Mouse (Mus musculus): Measurements from ENCODE around the gene Esrra. TPM values are rescaled to one million over a fixed set of nuclear protein-coding genes. Genes with fewer than 3 reads are reported as not detected.

The Esrra gene
- polyA plus RNA-seq, 1 experiment from 2014 or later: 16.1 TPM

DNA sequence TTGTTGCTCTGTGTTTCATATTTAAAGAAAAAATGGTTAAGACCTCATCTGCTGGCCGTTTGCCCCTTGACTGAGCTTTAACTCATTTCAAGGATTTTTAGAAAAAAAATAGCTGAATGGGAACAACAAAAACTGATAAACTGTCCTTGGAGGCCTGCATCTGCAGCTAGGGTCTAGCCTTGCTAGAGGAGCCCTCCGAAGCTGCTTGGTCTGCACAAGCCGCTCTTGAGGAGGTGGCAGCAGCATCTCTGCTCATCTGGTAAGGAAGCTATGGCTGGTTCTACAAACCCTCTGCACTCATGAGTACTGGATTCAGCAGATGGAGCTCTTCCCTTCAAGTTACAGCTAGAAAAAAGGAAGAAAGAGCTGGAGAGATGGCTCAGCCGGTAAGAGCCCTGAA, 43.6 kb downstream of the Esrra start:
- Histone ChIP-seq H3K4me3 (replicated peaks) (no peak overlapping the region), H3K36me3 (no peaks in the 10 kb centered on the region)
- WGBS: 84% methylated on average over 4 of the region's 4 CpGs

DNA sequence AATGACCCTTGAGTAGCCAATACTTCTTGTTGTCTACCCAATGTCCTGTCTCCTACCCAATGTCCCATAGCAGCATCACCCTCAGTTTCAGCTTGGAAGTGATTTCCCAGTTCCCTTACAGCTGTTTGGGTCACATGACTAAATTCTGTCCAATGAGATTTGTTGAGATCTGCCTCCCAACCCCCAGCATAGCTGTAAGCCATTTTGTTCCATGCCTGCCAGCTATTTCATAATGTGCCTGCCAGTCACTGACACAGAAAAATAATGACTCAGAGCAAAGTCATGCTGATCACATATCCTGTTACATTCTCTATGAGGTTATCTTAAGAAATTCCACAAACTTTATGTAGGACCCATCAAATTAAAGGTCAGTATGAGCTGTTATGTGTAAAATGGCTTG, 44.8 kb downstream of the Esrra start:
- Histone ChIP-seq H3K27me3 (no peaks in the 10 kb centered on the region), H3K4me2 (replicated peaks) (no peak overlapping the region), H3K9me3 (replicated peaks) (no peaks in the 10 kb centered on the region), H3K27ac (replicated peaks) (no peak overlapping the region), H3K4me3 (replicated peaks) (no peak overlapping the region), H3K36me3 (no peaks in the 10 kb centered on the region), H3K9ac (no peak overlapping the region), H3K4me1 (no peaks in the 10 kb centered on the region)
- no peak for ATAC-seq (ENCODE audit: insufficient number of reproducible peaks, low FRiP score, low TSS enrichment, low read depth)

More for the DNA sequence above, 43.6 kb downstream of the Esrra start:
- no peak for ATAC-seq (ENCODE audit: insufficient number of reproducible peaks, low FRiP score, low TSS enrichment, low read depth)
- H3K27ac ChIP-seq (replicated peaks): no peak overlapping the region
- no peaks in the 10 kb centered on the region for H3K27me3 ChIP-seq
- no peaks in the 10 kb centered on the region for H3K9me3 ChIP-seq (replicated peaks)
- no peak overlapping the region for H3K9ac ChIP-seq
- H3K4me2 ChIP-seq (replicated peaks): no peak overlapping the region
- no peaks in the 10 kb centered on the region for H3K4me1 ChIP-seq

DNA sequence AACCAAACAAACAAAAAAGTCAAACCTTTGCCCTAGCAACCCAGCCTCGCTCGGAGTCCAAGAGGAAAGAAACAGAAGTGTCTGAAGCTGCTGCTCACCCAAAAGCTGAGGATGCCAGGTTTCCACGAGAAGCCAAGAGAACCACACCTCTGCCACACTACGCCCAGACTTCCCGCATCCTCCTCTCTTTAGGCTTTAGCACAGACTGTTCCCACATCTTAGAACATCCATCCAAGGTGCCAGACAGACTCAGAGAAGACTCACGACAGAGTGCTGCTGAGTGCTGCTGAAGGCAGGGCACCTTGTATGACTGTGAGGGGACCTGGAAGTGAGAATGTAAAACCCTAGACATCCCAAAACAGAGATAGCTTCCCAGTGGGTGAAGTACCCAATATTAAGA, 45.8 kb downstream of the Esrra start:
- 89% methylated on average over 6 of the region's 6 CpGs for WGBS
- Histone ChIP-seq H3K9ac (no peak overlapping the region), H3K4me3 (replicated peaks) (no peak overlapping the region), H3K27me3 (no peaks in the 10 kb centered on the region), H3K9me3 (replicated peaks) (no peaks in the 10 kb centered on the region), H3K4me1 (no peaks in the 10 kb centered on the region), H3K27ac (replicated peaks) (no peak overlapping the region), H3K4me2 (replicated peaks) (no peak overlapping the region), H3K36me3 (no peaks in the 10 kb centered on the region)
- no peak for ATAC-seq (ENCODE audit: insufficient number of reproducible peaks, low FRiP score, low TSS enrichment, low read depth)

GRCm38 (mm10) chr19:6874257-6874656, 47.4 kb downstream of the Esrra start:
- H3K27ac ChIP-seq (replicated peaks): no peak overlapping the region
- H3K4me1 ChIP-seq: 0 out of 2 replicates have a peak, but pooled peaks cover 2% of the 10 kb centered on the region
- no peak for ATAC-seq (ENCODE audit: insufficient number of reproducible peaks, low FRiP score, low TSS enrichment, low read depth)
- H3K27me3 ChIP-seq: no peaks in the 10 kb centered on the region
- no peaks in the 10 kb centered on the region for H3K9me3 ChIP-seq (replicated peaks)
- no peak overlapping the region for H3K9ac ChIP-seq
- no peak overlapping the region for H3K4me2 ChIP-seq (replicated peaks)
- H3K4me3 ChIP-seq (replicated peaks): no peak overlapping the region
- 75% methylated on average over 1 of the region's 1 CpGs for WGBS
- H3K36me3 ChIP-seq: no peaks in the 10 kb centered on the region

DNA sequence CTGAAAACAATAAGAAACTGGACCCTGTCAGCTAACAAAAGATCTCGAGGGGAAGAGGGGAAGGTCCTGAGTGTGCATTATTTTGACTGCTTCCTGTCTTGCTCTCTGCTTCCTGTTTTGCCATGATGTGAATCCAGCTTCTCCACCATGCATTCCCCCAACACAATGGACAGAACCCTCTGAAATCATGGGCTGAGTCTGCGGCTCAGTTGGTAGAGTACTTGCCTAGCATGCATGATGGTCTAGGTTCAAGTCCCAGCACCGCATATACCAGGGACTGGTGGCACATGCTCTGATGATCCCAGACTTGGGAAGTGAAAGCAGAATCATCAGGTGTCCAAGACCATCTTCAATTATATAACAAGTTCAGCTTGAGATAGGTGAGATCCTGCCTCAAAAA, 48.9 kb downstream of the Esrra start:
- WGBS: 73% methylated on average over 3 of the region's 3 CpGs
- H3K4me2 ChIP-seq (replicated peaks): no peak overlapping the region

DNA sequence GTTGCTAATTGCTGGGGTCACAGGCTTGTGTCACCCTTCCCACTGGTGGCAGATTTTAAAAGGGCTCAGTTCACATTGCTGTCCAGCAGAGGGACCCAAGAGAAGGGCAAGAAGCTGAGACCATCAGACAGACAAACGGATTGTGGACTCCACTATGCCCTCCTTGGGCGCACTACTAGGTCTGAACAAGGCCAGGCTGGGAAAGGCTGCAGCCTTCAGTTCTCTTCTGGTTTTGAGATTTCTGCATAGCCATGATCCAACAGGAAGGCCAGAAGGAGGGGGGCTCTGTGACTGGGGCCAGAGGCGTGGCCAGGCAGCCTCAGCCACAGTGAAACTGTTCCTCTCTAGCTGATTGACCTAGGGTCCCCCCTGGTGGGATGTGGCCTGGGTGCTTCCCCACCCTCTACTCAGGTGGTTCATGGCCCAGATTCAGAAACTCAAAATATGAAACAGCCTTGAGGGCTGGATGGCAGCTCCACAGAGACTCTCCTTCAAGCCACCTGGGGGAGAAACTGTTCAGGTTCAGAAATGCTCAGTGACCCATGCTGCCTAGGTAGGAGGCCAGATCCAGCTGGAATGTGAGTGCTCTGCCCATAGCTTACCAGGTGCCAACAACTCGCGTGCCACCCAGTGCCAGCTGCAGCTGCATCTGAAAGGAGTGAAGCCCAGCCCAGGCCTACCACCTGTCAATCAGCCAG, 49.9 kb downstream of the Esrra start:
- Histone ChIP-seq H3K27ac (replicated peaks) (no peak overlapping the region), H3K4me2 (replicated peaks) (no peak overlapping the region), H3K9me3 (replicated peaks) (no peaks in the 10 kb centered on the region), H3K4me1 (0 out of 2 replicates have a peak, but pooled peaks cover 3% of the 10 kb centered on the region), H3K36me3 (no peaks in the 10 kb centered on the region), H3K9ac (no peak overlapping the region), H3K4me3 (replicated peaks) (no peak overlapping the region), H3K27me3 (no peaks in the 10 kb centered on the region)
- no peak for ATAC-seq (ENCODE audit: insufficient number of reproducible peaks, low FRiP score, low TSS enrichment, low read depth)
- WGBS: 67% methylated on average over 5 of the region's 5 CpGs

More for the DNA sequence above, 48.9 kb downstream of the Esrra start:
- Histone ChIP-seq H3K4me1 (0 out of 2 replicates have a peak, but pooled peaks cover 3% of the 10 kb centered on the region), H3K27me3 (no peaks in the 10 kb centered on the region), H3K9ac (no peak overlapping the region), H3K36me3 (no peaks in the 10 kb centered on the region), H3K9me3 (replicated peaks) (no peaks in the 10 kb centered on the region), H3K27ac (replicated peaks) (no peak overlapping the region), H3K4me3 (replicated peaks) (no peak overlapping the region)
- no peak for ATAC-seq (ENCODE audit: insufficient number of reproducible peaks, low FRiP score, low TSS enrichment, low read depth)

DNA sequence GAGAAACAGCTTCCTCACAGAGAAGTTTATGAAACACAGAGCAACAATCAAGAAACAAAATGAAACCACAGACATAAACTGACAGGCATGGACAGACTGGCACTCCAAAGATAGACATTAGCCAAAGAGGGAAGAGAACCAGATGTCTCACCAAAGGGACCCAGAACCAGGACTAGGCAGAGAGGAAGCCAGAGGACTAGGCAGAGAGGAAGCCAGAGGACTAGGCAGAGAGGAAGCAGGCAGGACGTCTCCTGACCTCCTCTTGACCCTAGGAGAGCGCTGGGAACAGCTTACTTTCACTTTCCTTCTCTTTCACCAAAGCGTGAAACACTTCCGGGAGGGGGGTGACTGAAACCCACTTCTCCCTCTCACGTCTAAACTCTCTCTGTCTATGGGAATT, 52.3 kb downstream of the Esrra start:
- Histone ChIP-seq H3K4me2 (replicated peaks) (peak overlapping the region; percentile 34), H3K4me1 (0 out of 2 replicates have a peak, but pooled peaks cover 3% of the 10 kb centered on the region), H3K9me3 (replicated peaks) (no peaks in the 10 kb centered on the region), H3K27me3 (no peaks in the 10 kb centered on the region), H3K4me3 (replicated peaks) (peak overlapping the region; percentile 15), H3K9ac (no peak overlapping the region), H3K36me3 (no peaks in the 10 kb centered on the region), H3K27ac (replicated peaks) (no peak overlapping the region)
- WGBS: 7% methylated on average over 5 of the region's 5 CpGs
- ATAC-seq (ENCODE audit: insufficient number of reproducible peaks, low FRiP score, low TSS enrichment, low read depth): no peak

DNA sequence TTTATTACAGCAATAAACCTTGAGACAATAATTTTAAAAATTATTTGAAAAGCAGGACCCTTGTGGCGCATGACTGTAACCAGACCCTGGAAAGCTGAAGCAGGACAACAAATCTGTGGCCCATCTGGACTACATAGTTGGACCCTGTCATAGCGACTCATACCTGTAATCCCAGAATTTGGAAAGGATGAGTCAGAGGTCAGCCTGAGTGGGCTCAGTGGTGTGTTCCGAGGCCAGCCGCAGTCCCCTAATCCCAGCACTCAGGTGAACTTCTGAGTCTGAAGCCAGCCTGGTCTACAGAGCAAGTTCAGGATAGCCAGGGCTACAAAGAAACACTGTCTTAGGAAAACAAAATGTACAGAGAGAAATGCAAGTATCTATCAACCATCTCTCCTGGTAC, 60.2 kb downstream of the Esrra start:
- WGBS: 88% methylated on average over 4 of the region's 4 CpGs
- Histone ChIP-seq H3K9ac (no peak overlapping the region), H3K27ac (replicated peaks) (no peak overlapping the region), H3K4me2 (replicated peaks) (no peak overlapping the region), H3K4me1 (no peaks in the 10 kb centered on the region; the same call in 1 of the 2 replicates), H3K36me3 (no peaks in the 10 kb centered on the region), H3K9me3 (replicated peaks) (no peaks in the 10 kb centered on the region), H3K4me3 (replicated peaks) (no peak overlapping the region), H3K27me3 (no peaks in the 10 kb centered on the region)
- no peak for ATAC-seq (ENCODE audit: insufficient number of reproducible peaks, low FRiP score, low TSS enrichment, low read depth)

Small RNA genes lying within 50 kb of the gene (microRNA-seq; reads per million reads assigned to microRNA genes)
- 0.52 reads per million for gene Mir6990 (ENCODE audit: borderline number of aligned reads)

Other genes starting within 250 kb of the Esrra start
- gene Rps6ka4, start 81.2 kb downstream of the Esrra start, polyA plus RNA-seq (2015; fragmentation: Nextera tagmentation; extraction: Ambion mirVana): 32.0 and 34.2 TPM in 2 replicates
- 0.80 and 1.8 TPM in 2 replicates for gene Ccdc88b, start 63.6 kb downstream of the Esrra start, polyA plus RNA-seq (2015; fragmentation: Nextera tagmentation; extraction: Ambion mirVana)
- 137 and 138 TPM in 2 replicates for gene Trmt112, start 12.1 kb downstream of the Esrra start, polyA plus RNA-seq (2015; fragmentation: Nextera tagmentation; extraction: Ambion mirVana)
- 321 and 330 TPM in 2 replicates for gene Prdx5, start 11.7 kb downstream of the Esrra start, polyA plus RNA-seq (2015; fragmentation: Nextera tagmentation; extraction: Ambion mirVana)
- gene Catsperz, start 3.6 kb upstream of the Esrra start, polyA plus RNA-seq (2015; fragmentation: Nextera tagmentation; extraction: Ambion mirVana): 4.0 and 5.1 TPM in 2 replicates
- gene Kcnk4, start 12.7 kb upstream of the Esrra start, polyA plus RNA-seq (2015; fragmentation: Nextera tagmentation; extraction: Ambion mirVana): 1.4 and 1.7 TPM in 2 replicates
- gene Bad, start 20.0 kb upstream of the Esrra start, polyA plus RNA-seq (2015; fragmentation: Nextera tagmentation; extraction: Ambion mirVana): 90.3 and 97.9 TPM in 2 replicates
- gene Gpr137, start 20.7 kb upstream of the Esrra start, polyA plus RNA-seq (2015; fragmentation: Nextera tagmentation; extraction: Ambion mirVana): 41.8 and 42.2 TPM in 2 replicates
- 224 and 246 TPM in 2 replicates for gene Ppp1r14b, start 53.2 kb upstream of the Esrra start, polyA plus RNA-seq (2015; fragmentation: Nextera tagmentation; extraction: Ambion mirVana)
- 48.2 and 49.1 TPM in 2 replicates for gene Plcb3, start 54.7 kb upstream of the Esrra start, polyA plus RNA-seq (2015; fragmentation: Nextera tagmentation; extraction: Ambion mirVana)
- gene Fkbp2, start 58.7 kb upstream of the Esrra start, polyA plus RNA-seq (2015; fragmentation: Nextera tagmentation; extraction: Ambion mirVana): 112 and 119 TPM in 2 replicates
- gene Vegfb, start 65.8 kb upstream of the Esrra start, polyA plus RNA-seq (2015; fragmentation: Nextera tagmentation; extraction: Ambion mirVana): 51.5 and 53.2 TPM in 2 replicates
- 23.9 and 27.9 TPM in 2 replicates for gene Dnajc4, start 70.8 kb upstream of the Esrra start, polyA plus RNA-seq (2015; fragmentation: Nextera tagmentation; extraction: Ambion mirVana)
- gene Nudt22, start 74.3 kb upstream of the Esrra start, polyA plus RNA-seq (2015; fragmentation: Nextera tagmentation; extraction: Ambion mirVana): 22.2 and 24.1 TPM in 2 replicates
- gene Trpt1, start 74.3 kb upstream of the Esrra start, polyA plus RNA-seq (2015; fragmentation: Nextera tagmentation; extraction: Ambion mirVana): 12.5 and 12.7 TPM in 2 replicates
- 12.4 and 14.2 TPM in 2 replicates for gene Fermt3, start 97.7 kb upstream of the Esrra start, polyA plus RNA-seq (2015; fragmentation: Nextera tagmentation; extraction: Ambion mirVana)
- gene Stip1, start 118.2 kb upstream of the Esrra start, polyA plus RNA-seq (2015; fragmentation: Nextera tagmentation; extraction: Ambion mirVana): 228 and 244 TPM in 2 replicates
- 22.1 and 26.6 TPM in 2 replicates for gene Macrod1, start 135.0 kb upstream of the Esrra start, polyA plus RNA-seq (2015; fragmentation: Nextera tagmentation; extraction: Ambion mirVana)
- gene Flrt1, start 183.9 kb upstream of the Esrra start, polyA plus RNA-seq (2015; fragmentation: Nextera tagmentation; extraction: Ambion mirVana): 13.5 and 19.2 TPM in 2 replicates

Data from embryonic facial prominence, embryonic 15.5 days (tissue).